Mouse (Mus musculus): ENCODE data around the gene Fam196b.

The Fam196b gene

DNA sequence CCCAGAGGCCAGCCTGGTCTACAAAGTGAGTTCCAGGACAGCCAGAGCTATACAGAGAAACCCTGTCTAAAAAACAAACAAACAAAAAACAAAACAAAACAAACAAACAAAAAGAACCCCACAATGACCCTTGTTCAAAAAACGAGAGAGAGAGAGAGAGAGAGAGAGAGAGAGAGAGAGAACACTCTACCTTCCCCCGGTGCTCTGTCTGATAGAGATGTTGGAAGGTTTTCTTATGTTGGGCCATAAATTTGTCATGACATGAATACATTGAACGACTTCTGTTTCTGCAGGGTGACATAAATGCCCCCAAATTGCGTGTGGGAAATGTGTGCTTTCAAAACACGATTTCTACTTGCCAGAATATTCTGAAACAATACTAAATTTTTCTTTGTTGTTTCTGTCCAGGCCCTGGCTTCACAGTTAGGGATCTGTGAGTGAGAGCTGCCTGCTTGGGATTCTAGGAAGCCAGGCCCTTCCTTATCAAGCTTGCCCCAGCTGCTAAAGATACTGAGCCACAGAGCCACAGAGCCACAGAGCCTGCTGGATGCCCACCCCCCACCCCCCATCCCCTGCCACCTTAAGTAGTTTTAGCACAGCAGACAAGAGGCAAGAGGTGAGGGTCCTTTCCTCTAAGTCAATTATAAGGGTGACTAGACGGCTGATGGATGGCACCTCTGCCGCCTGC lies 17.9 kb downstream of the Fam196b start:
- DNase-seq (ENCODE audit: low read depth), result peak; percentile 51

DNA sequence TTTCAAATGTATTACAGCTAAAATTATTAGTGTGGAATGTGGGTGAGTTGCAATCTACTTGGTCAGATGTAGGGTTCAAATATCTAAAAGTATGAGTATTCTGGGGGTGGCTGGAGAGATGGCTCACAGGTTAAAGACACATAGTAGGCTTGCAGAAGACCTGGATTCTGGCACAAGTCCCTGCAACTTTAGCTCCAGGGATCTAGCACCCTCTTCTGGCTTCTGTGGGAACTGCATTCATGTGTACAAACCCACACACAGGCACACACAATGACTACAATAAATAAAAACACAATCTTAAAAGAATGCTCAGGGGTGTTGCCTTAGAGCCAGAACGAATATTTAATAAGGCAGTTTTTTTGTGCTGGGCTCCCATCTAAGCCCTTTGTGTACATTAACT lies 23.3 kb downstream of the Fam196b start:
- DNase-seq (ENCODE audit: low read depth), result no peak

- no peak for DNase-seq (ENCODE audit: low read depth)
Measured at GRCm38 (mm10) chr11:34339693-34340092, 25.1 kb downstream of the Fam196b start.

DNA sequence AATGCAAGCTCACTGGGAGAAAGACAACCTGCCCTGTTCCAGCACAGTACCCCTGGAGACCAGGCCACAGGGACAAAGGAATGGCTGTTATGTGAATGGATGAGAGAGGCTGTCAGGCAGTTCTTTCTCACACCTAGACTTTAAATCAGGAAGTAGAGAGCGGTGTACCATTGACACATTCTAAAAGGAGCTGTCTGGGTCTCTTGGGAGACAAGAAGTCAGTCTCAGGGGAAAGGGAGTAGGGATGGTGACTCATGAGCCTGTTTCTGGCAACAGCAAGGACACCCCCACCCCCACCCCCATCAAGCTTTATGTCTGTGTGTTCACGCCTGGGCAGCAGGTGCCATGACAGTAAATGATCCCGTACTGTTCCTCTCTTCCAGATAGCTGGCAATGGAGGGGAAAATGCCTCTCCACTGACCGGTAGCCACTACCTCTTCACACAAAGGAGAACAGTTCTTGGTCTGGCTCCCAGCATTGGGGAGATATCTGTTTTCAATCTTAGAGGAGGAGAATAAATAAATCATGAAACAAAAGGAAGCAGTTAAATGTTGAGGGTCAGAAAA lies 29.2 kb downstream of the Fam196b start:
- DNase-seq (ENCODE audit: low read depth), result no peak

DNA sequence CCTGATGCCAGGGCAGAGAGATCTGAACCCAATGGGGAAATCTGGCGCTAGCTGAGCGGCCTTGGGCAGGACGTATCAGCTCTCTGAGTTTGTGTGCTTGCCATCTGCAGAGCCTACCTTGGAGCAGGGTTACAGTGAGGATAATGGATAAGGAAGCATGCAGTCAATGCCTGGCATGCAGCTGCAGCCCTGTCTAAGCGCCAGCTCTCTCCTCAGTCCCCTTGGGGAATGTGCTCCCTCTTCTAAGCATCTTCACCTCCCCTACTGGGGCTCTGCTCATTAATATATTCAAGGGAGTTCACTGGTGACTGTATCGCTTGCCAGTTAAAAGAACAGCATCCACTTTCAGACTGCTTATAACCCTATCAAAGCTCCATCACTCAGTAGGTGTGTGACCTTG lies 29.7 kb downstream of the Fam196b start:
- DNase-seq (ENCODE audit: low read depth), result no peak

- no peak for DNase-seq (ENCODE audit: low read depth)
Measured at GRCm38 (mm10) chr11:34348287-34348918, 33.8 kb downstream of the Fam196b start.

DNA sequence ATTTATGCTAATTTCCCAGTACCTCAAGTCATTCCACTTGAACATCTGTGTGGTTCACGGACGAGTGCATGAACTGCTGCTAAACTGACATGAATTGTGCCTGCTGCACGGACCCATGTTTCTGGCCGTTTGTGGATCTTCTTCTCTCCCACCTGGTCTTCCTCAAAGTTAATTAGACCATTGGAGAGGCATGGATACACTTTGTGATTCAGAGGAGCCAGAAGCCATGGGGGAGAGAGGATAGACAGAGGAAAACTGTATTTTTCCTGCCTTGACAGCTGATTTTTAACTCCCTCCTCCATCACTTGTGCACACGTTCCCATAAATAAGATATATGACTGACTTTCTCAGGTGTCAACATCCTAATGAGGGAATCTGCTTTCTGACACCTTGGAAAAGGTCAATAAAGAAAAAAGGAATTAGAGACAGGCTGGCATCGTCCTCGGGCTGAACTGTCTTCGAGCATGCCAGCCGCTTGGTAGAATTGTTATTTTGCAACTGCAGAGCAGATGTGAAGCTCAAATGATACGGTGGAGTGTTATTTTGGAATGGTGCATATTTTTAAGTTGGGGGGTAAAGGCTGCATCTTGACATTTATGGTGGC lies 34.9 kb downstream of the Fam196b start:
- DNase-seq (ENCODE audit: low read depth), result no peak

GRCm38 (mm10) chr11:34355406-34355805 lies 40.8 kb downstream of the Fam196b start:
- DNase-seq (ENCODE audit: low read depth), result no peak

DNA sequence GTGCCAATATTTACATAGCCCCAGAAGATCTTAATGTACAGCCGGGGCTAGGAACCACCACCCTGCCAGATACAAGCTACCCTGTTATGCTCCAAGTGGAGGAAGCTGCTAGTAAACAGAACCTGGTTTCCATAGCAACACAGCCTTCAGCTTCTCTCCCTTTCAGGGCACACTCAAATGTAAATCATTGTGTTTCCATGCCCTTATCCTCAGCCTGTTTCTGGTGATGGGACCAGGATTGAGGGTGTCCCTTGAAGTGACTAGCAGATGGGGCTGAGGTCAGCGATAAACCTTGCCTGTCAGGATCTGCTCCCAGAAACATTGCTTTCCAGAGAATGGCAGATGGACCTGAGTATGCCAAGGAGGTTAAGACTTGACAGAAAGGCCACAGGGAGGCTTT lies 41.5 kb downstream of the Fam196b start:
- no peak for DNase-seq (ENCODE audit: low read depth)

- no peak for DNase-seq (ENCODE audit: low read depth)
Measured at GRCm38 (mm10) chr11:34372224-34372623, 57.6 kb downstream of the Fam196b start.

GRCm38 (mm10) chr11:34375557-34375956 lies 60.9 kb downstream of the Fam196b start:
- no peak for DNase-seq (ENCODE audit: low read depth)

DNA sequence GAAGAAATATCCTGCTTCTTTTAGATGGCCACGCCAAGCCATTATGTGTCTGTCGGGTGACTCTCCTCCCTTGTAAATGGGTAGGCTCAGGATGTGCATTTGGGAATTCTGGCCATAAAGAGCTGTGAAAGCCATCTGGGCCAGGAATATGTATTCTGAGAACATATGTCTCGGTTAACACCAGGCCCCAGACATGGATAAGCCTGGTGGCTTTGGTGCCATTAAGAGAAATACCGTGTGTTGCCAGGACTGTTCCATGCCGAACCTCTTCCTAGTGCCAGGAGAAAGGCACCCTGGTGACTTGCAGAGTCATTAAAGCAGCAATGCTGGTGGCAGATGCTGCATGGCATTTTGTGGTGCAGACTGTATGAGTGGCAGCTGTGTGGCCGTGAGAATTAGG lies 63.0 kb downstream of the Fam196b start:
- DNase-seq (ENCODE audit: low read depth), result no peak

DNA sequence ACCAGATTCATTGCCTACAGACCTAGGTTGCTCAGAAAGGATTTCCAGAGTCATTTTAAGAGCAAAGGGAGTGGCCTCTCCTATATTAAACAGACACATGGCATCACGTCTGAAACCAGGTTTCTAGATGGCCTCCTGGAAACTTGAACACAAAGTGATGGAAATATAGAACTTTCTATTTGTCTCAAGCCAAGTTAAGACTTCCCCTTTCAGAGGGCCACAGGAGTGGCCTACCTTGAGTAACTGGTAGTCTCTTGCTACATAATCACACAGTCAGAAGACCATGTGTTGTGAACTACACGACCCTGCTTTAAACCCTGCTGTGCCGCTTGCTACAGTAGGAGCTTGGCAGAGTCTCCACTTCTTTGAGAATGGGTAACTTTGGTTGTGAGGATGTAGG lies 68.9 kb downstream of the Fam196b start:
- DNase-seq (ENCODE audit: low read depth), result no peak

GRCm38 (mm10) chr11:34384178-34384577 lies 69.6 kb downstream of the Fam196b start:
- no peak for DNase-seq (ENCODE audit: low read depth)

- DNase-seq (ENCODE audit: low read depth), result no peak
Measured at GRCm38 (mm10) chr11:34385001-34385688, 70.5 kb downstream of the Fam196b start.

DNA sequence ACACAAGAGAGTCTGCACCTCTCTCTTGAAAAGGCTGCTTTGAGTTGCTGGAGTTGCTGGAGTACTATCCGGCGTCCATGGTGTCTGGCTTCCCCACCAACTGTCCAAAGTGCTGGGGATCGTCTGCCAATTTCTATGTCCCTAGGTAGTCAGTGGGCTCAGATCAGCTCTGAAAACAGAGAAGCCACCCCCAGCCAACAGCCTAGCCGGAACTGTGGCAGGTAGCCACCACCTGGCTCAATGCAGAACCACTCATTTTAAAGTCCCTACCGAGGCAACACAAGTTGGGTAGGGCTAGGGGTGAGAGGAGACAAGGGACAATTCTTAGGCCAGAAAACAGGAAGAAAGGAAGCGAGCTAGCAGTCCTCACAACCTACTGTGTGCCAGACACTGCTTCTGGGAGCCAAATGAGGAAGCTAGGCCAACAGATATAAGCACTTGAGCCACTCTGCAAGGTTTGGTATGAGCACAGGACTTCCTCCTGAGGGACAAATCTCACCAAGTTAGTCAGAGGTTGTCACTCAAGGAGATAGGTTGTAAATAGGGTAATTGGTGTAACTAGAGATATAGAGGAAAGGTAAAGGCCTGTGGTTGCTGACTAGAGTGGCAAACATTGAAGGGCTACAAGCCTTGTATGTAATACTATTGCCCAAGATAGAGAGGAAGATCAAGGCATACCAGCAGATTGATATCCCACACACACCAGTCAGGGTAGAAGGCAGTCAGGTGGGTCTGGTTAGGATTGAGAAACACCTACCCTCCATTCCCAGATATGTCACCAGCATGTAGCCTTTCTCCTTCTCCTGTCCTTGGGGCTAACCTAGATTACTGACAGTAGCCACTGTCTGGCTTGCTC lies 74.9 kb downstream of the Fam196b start:
- DNase-seq (ENCODE audit: low read depth), result no peak

- no peak for DNase-seq (ENCODE audit: low read depth)
Measured at GRCm38 (mm10) chr11:34392105-34392504, 77.5 kb downstream of the Fam196b start.

GRCm38 (mm10) chr11:34395802-34396201 lies 81.2 kb downstream of the Fam196b start:
- DNase-seq (ENCODE audit: low read depth), result no peak

DNA sequence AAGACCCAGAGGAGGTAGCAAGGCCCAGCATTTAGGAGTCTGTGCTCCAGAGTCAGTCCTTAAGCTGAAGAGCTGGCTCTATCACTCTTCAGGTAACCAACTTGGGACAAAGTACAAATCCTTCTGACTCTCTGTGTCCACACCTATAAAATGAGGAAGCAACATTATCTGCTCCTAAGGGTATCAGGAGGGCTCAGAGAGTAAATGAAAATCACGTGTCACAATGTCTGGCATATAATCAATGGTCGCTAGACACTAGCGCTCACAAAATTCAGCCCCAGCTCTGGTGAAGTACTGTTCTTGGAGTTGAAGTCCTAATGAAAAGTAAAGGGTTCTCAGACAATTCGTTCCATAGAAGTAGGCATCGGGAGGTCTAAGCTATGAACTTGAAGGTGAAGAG lies 83.0 kb downstream of the Fam196b start:
- no peak for DNase-seq (ENCODE audit: low read depth)

DNA sequence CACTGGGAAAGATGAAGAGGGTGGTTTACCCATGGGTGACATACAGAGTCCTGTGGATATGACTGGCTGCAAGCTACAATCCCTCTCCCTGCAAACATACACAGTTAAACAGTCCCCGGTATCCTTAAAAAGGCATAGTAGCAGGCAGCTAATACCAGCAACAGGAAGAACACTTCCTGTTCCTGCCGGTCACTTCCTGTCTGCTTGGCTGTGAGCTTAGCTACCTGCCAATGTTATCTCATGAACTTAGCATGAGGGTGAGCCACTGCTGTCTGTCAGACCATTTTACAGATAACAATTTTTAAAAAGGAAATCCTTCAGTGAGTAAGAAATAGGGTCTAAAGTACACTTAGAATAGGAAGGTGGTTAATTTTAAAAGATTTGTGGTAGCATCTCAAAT lies 83.9 kb downstream of the Fam196b start:
- DNase-seq (ENCODE audit: low read depth), result no peak

- DNase-seq (ENCODE audit: low read depth), result no peak
Measured at GRCm38 (mm10) chr11:34401343-34401742, 86.7 kb downstream of the Fam196b start.

- DNase-seq (ENCODE audit: low read depth), result no peak
Measured at GRCm38 (mm10) chr11:34405311-34405710, 90.7 kb downstream of the Fam196b start.
